Mouse (Mus musculus) myocyte (in vitro differentiated cells): ENCODE measurements around the gene Carns1.

ENCODE experiments used
- MYOG ChIP-seq, 3 experiments: IDR thresholded peaks; one replicate each; pipeline ENCODE4 v1.6.1; 2011; ENCODE audit warnings: control low read depth in 2 of 3, low read depth in 2 of 3, mild to moderate bottlenecking in 2 of 3; ENCODE audit not compliant: insufficient read length in 2 of 3, control insufficient read depth in 1 of 3, insufficient read depth in 1 of 3
- POLR2A ChIP-seq: IDR thresholded peaks from one replicate; pipeline ENCODE4 v1.6.1; 2011; ENCODE audit warnings: low read depth, mild to moderate bottlenecking, control low read depth, moderate library complexity; ENCODE audit not compliant: insufficient read length
- TCF12 ChIP-seq: IDR thresholded peaks from one replicate; pipeline ENCODE4 v1.6.1; 2011; ENCODE audit warnings: mild to moderate bottlenecking, control low read depth; ENCODE audit not compliant: poor library complexity, insufficient read depth, severe bottlenecking

DNA sequence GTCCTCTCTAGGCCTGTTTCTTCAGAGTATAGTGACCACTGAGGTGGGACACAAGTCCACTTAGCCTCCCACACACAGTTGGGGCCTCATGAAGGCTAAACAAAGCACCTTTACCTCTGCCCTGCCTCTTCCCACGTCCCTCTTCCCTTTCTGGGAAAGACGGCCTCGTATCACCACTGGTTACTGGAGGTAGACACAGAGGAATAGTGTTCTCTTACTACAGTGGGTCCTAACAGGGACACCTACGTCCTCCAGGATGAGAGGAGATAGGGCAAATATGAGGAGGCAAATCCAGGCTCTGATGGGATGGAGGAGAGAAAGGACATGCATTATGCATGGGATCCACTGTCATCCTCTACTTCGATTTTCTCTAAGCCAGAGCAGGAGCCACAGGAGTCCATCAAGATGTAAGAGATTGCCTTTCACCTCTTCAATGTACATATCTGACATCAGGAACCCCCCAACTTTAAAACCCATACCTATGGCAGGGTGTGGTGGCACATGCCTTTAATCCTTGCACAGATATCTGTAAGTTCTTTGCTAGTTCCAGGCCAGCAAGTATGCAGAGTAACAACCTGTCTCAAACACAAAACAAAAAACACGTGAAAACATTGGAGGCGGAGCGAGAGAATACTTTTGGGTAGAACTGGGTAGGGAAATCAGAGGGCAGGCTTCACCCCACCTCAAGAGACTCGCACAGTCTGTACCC is 27.3 kb downstream of the Carns1 start:
- TF ChIP-seq MYOG (IDR thresholded peaks at IDR 0.05; ENCODE audit: control insufficient read depth in 1 of 3, insufficient read depth in 1 of 3, insufficient read length in 2 of 3, low read depth in 2 of 3) (no peak), TCF12 (no peak), POLR2A (no peak)
